Mouse (Mus musculus) spleen, adult 2 months (tissue): Measurements from ENCODE around the gene Larp4.

Experiments used
- CTCF ChIP-seq: fragments of 200-500 bp; IDR thresholded peaks from 2 replicates; pipeline ENCODE4 v1.5.1; 2011; ENCODE audit warnings: mild to moderate bottlenecking, inconsistent platforms; ENCODE audit not compliant: insufficient read depth, insufficient read length, insufficient replicate concordance; ENCODE audit errors: extremely low read depth
- POLR2A ChIP-seq: fragments of 200-500 bp; IDR thresholded peaks from 2 replicates; pipeline ENCODE4 v1.6.1; 2011; ENCODE audit warnings: low read depth, low read length, inconsistent platforms

DNA sequence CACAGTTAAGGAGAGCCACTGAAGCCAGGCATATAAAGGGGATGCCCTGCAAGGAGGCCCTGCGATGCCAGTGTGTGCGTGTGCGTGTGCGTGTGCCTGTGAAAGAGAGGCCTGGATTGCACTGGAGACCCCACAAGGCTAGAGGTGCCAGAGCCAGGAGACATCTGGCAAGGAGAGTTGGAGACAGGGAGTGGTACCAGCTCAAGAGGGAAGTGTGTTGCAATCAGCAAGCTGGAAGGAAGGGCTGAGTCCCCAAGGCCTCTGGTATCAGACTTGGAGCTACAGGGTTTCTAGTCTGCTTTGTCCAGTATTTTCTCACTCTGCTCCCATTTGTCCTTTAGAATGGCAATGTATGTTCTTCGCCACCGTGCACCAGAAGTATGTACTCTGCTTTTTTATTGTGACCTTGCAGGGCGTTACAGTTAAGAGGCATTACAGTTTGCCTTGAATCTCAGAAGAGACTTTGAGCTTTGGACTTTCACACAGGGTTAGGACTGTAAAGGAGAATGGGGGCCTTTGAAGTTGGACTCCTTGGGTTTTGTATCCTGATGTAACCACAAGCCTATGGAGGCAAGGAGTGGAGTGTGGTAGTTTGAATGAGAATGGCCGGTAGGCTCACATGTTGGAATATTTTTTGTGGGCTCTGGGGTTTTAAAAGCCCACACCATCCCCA is 4.6 kb upstream of the Larp4 start:
- TF ChIP-seq CTCF (no peak), POLR2A (no peak)
